Mouse (Mus musculus) liver, embryonic 11.5 days (tissue): Measurements from ENCODE around the gene Olfr606. TPM values are rescaled to one million over a fixed set of nuclear protein-coding genes. Genes with fewer than 3 reads are reported as not detected.

Experiments
- microRNA-seq: library from miRNA; unstranded; fragments of <30 nt; microRNA quantifications from one replicate; pipeline ENCODE4, GENCODE M21; 2017; ENCODE audit warnings: borderline number of aligned reads
- polyA plus RNA-seq: library from polyadenylated mRNA; unstranded; fragments of >200 nt; fragmentation: Nextera tagmentation; extraction: Ambion mirVana; gene quantifications from 2 replicates; pipeline ENCODE4 v1.2.1, GENCODE M21; 2014

Gene Olfr606
- polyA plus RNA-seq, 1 experiment from 2014 or later, result not detected

Small RNA genes within 50 kb of the gene (microRNA-seq; reads per million reads assigned to microRNA genes)
- not detected for gene Gm25774

Other genes with a start within 250 kb of the Olfr606 start
- gene Olfr593, start 237.2 kb upstream of the Olfr606 start, polyA plus RNA-seq, result not detected in 2 replicates
- not detected in 2 replicates for gene Olfr594, start 232.1 kb upstream of the Olfr606 start, polyA plus RNA-seq
- not detected in 2 replicates for gene Usp17ld, start 196.5 kb upstream of the Olfr606 start, polyA plus RNA-seq
- not detected in 2 replicates for gene Olfr596, start 143.4 kb upstream of the Olfr606 start, polyA plus RNA-seq
- gene Olfr597, start 132.7 kb upstream of the Olfr606 start, polyA plus RNA-seq, result not detected in 2 replicates
- gene Olfr598, start 125.5 kb upstream of the Olfr606 start, polyA plus RNA-seq, result not detected in 2 replicates
- gene Olfr599, start 113.1 kb upstream of the Olfr606 start, polyA plus RNA-seq, result not detected in 2 replicates
- not detected in 2 replicates for gene Olfr600, start 99.4 kb upstream of the Olfr606 start, polyA plus RNA-seq
- not detected in 2 replicates for gene Olfr601, start 86.4 kb upstream of the Olfr606 start, polyA plus RNA-seq
- not detected in 2 replicates for gene Olfr603, start 62.9 kb upstream of the Olfr606 start, polyA plus RNA-seq
- gene Usp17lc, start 34.0 kb upstream of the Olfr606 start, polyA plus RNA-seq, result not detected in 2 replicates
- not detected in 2 replicates for gene Olfr605, start 3.6 kb upstream of the Olfr606 start, polyA plus RNA-seq
- not detected in 2 replicates for gene Olfr607, start 15.1 kb downstream of the Olfr606 start, polyA plus RNA-seq
- not detected in 2 replicates for gene Olfr608, start 20.8 kb downstream of the Olfr606 start, polyA plus RNA-seq
- gene Olfr609, start 49.0 kb downstream of the Olfr606 start, polyA plus RNA-seq, result not detected in 2 replicates
- gene Olfr610, start 63.1 kb downstream of the Olfr606 start, polyA plus RNA-seq, result not detected in 2 replicates
- not detected in 2 replicates for gene Olfr611, start 71.8 kb downstream of the Olfr606 start, polyA plus RNA-seq
- gene Olfr612, start 93.7 kb downstream of the Olfr606 start, polyA plus RNA-seq, result not detected in 2 replicates
- not detected in 2 replicates for gene Olfr613, start 99.0 kb downstream of the Olfr606 start, polyA plus RNA-seq
- gene Olfr615, start 107.0 kb downstream of the Olfr606 start, polyA plus RNA-seq, result not detected in 2 replicates
- gene Olfr616, start 120.1 kb downstream of the Olfr606 start, polyA plus RNA-seq, result not detected in 2 replicates
- not detected in 2 replicates for gene Olfr617, start 124.0 kb downstream of the Olfr606 start, polyA plus RNA-seq
- not detected in 2 replicates for gene Olfr618, start 141.1 kb downstream of the Olfr606 start, polyA plus RNA-seq
- gene Olfr619, start 151.5 kb downstream of the Olfr606 start, polyA plus RNA-seq, result not detected in 2 replicates
- not detected in 2 replicates for gene Olfr620, start 163.5 kb downstream of the Olfr606 start, polyA plus RNA-seq
- gene Olfr622, start 193.7 kb downstream of the Olfr606 start, polyA plus RNA-seq, result not detected in 2 replicates
- gene Olfr623, start 214.7 kb downstream of the Olfr606 start, polyA plus RNA-seq, result not detected in 2 replicates
- 0.04 TPM in 1 of 2 replicates, not detected in the other for gene Olfr624, start 222.1 kb downstream of the Olfr606 start, polyA plus RNA-seq
- not detected in 2 replicates for gene Olfr625-ps1, start 233.7 kb downstream of the Olfr606 start, polyA plus RNA-seq